Mouse (Mus musculus): Measurements from ENCODE around the gene Pcna.

- TF ChIP-seq CTCF (IDR thresholded peaks at IDR 0.05; ENCODE audit: extremely low read depth, insufficient read depth, insufficient read length, insufficient replicate concordance) (no peak), POLR2A (IDR thresholded peaks at IDR 0.05; ENCODE audit: low read depth, low read length) (peak; percentile 87)
Measured at GRCm38 (mm10) chr2:132252542-132253528, at the start of gene Pcna.
